ENCODE assay signal across 10 mouse cellular contexts in genomic region chr15:100755498-100755859, GRCm38 (mm10). TPM values are rescaled to one million over a fixed set of nuclear protein-coding genes. Genes with fewer than 3 reads are reported as not detected.
DNase-seq lines count a peak whose midpoint lies in the region; ATAC-seq and TF ChIP-seq lines count a peak whose summit lies in the region.
"Had no signal": no experiment of that assay in that cellular context is flagged by ENCODE, and none has a peak within 500 bp of the region (broad histone marks: within the 10 kb centered on the region; RNA-seq: fewer than 3 reads in every experiment).

No protein-coding gene starts in this region.

- no peak for TF ChIP-seq EP300 in heart, postnatal 0 days (IDR thresholded peaks at IDR 0.05; ENCODE audit: low read depth)

- WGBS in heart, postnatal 0 days = 39% methylated on average over 5 of the region's 8 CpGs
- 46% methylated on average over 6 of the region's 8 CpGs for WGBS in spleen, adult 2 months
- WGBS in intestine, embryonic 14.5 days = 51% methylated on average over 6 of the region's 8 CpGs
- WGBS in cerebellum, adult 2 months = 40% methylated on average over 6 of the region's 8 CpGs

- H3K4me1 ChIP-seq in heart, postnatal 0 days (ENCODE audit: control insufficient read depth, insufficient read depth) = no peaks in the 10 kb centered on the region
- peaks cover 7% of the 10 kb centered on the region; the same call in 1 of the 2 replicates for H3K4me1 ChIP-seq in spleen, adult 2 months (ENCODE audit: control insufficient read depth, insufficient read depth, insufficient read length)
- H3K4me1 ChIP-seq in intestine, embryonic 14.5 days (replicated peaks; ENCODE audit: control insufficient read depth, insufficient read depth, low read length) = no peaks in the 10 kb centered on the region
- peaks cover 2% of the 10 kb centered on the region; the same call in 1 of the 2 replicates for H3K4me1 ChIP-seq in cerebellum, adult 2 months (ENCODE audit: control insufficient read depth, insufficient read depth, low read length)

- no peaks in the 10 kb centered on the region for H3K9me3 ChIP-seq in heart, postnatal 0 days (replicated peaks; ENCODE audit: control insufficient read depth, low read length)
- H3K9me3 ChIP-seq in intestine, embryonic 14.5 days (ENCODE audit: control insufficient read depth, low read length) = no peaks in the 10 kb centered on the region

- H3K36me3 ChIP-seq in heart, postnatal 0 days (replicated peaks; ENCODE audit: control insufficient read depth, insufficient read depth, low read length) = no peaks in the 10 kb centered on the region
- H3K36me3 ChIP-seq in spleen, adult 2 months (ENCODE audit: control insufficient read depth, insufficient read depth, low read length) = no peaks in the 10 kb centered on the region
- H3K36me3 ChIP-seq in intestine, embryonic 14.5 days (ENCODE audit: control insufficient read depth, insufficient read depth, low read length) = no peaks in the 10 kb centered on the region

- H3K27me3 ChIP-seq in heart, postnatal 0 days (ENCODE audit: control insufficient read depth, insufficient read depth, low read length) = peaks cover 24% of the 10 kb centered on the region
- no peaks in the 10 kb centered on the region for H3K27me3 ChIP-seq in spleen, adult 2 months (ENCODE audit: control insufficient read depth, insufficient read depth, low read length)
- no peaks in the 10 kb centered on the region for H3K27me3 ChIP-seq in intestine, embryonic 14.5 days (replicated peaks; ENCODE audit: control insufficient read depth, insufficient read depth, low read length)
- no peaks in the 10 kb centered on the region for H3K27me3 ChIP-seq in cerebellum, adult 2 months (ENCODE audit: control insufficient read depth, insufficient read depth, low read length)

- TF ChIP-seq CTCF in heart, postnatal 0 days (IDR thresholded peaks at IDR 0.05; ENCODE audit: low read depth) = no peak
- TF ChIP-seq CTCF in spleen, adult 2 months (IDR thresholded peaks at IDR 0.05; ENCODE audit: extremely low read depth, insufficient read depth, insufficient read length, insufficient replicate concordance) = no peak
- no peak for TF ChIP-seq CTCF in cerebellum, adult 2 months (IDR thresholded peaks at IDR 0.05; ENCODE audit: borderline replicate concordance, insufficient read depth, low read depth, low read length)

- no peak overlapping the region for H3K27ac ChIP-seq in heart, postnatal 0 days (ENCODE audit: low read depth)
- peak overlapping the region; percentile 64; the same call in 1 of the 2 replicates for H3K27ac ChIP-seq in spleen, adult 2 months (ENCODE audit: insufficient read depth, low read length)
- H3K27ac ChIP-seq in intestine, embryonic 14.5 days (ENCODE audit: low read depth) = peak overlapping the region; percentile 68; the same call in 1 of the 2 replicates
- H3K27ac ChIP-seq in cerebellum, adult 2 months (ENCODE audit: insufficient read depth, low read length) = no peak overlapping the region

- no peak for TF ChIP-seq POLR2A in spleen, adult 2 months (IDR thresholded peaks at IDR 0.05; ENCODE audit: low read depth, low read length)
- no peak for TF ChIP-seq POLR2A in cerebellum, adult 2 months (IDR thresholded peaks at IDR 0.05; ENCODE audit: borderline replicate concordance, insufficient read depth, low read length)

- peak overlapping the region; percentile 41; the same call in 1 of the 2 replicates for H3K4me2 ChIP-seq in heart, postnatal 0 days (ENCODE audit: low read depth, low read length)
- H3K4me2 ChIP-seq in intestine, embryonic 14.5 days (ENCODE audit: low read length) = peak overlapping the region; percentile 29

- H3K9ac ChIP-seq in heart, postnatal 0 days (replicated peaks; ENCODE audit: low read depth, low read length) = no peak overlapping the region
- no peak overlapping the region for H3K9ac ChIP-seq in intestine, embryonic 14.5 days (ENCODE audit: low read length)

- no peak for ATAC-seq in heart, postnatal 0 days (ENCODE audit: insufficient read depth, low read depth)
- no peak for ATAC-seq in intestine, embryonic 14.5 days (replicated peaks; ENCODE audit: low FRiP score, low TSS enrichment, low read depth)

- no peak for DNase-seq in heart, postnatal 0 days (ENCODE audit: low spot score)
- DNase-seq in heart, postnatal 4 days = no peak
- no peak for DNase-seq in spleen, adult 2 months (ENCODE audit: low read depth in 1 of 2, low spot score in 2 of 2)
- no peak for DNase-seq in spleen, postnatal 14 days (ENCODE audit: low spot score in 2 of 2)
- no peak for DNase-seq in intestine, embryonic 14.5 days (ENCODE audit: low spot score)
- DNase-seq in cerebellum, adult 2 months = no peak
- DNase-seq in cerebellum, postnatal 4 days (ENCODE audit: low spot score in 2 of 2) = no peak
- no peak for DNase-seq in gastrocnemius, adult 18-20 months (ENCODE audit: low spot score)
- DNase-seq: cerebellum, adult 11-12 months; gastrocnemius, postnatal 25 days had no signal

- no peak overlapping the region for H3K4me3 ChIP-seq in heart, postnatal 0 days (ENCODE audit: low read depth, low read length)
- no peak overlapping the region for H3K4me3 ChIP-seq in spleen, adult 2 months (ENCODE audit: extremely low read depth, insufficient read depth, insufficient read length)
- no peak overlapping the region for H3K4me3 ChIP-seq in intestine, embryonic 14.5 days (ENCODE audit: low read depth, low read length)
- H3K4me3 ChIP-seq in cerebellum, adult 2 months (replicated peaks; ENCODE audit: insufficient read depth, low read depth, low read length) = no peak overlapping the region

RNA-seq across cellular contexts. Expression of gene Slc4a8, which starts 6.1 kb away (rescaled TPM):
- 0.19 and 0.50 TPM in 2 replicates for total RNA-seq in heart, postnatal 0 days (2014; rRNA removed; ENCODE audit: low replicate concordance)
- polyA plus RNA-seq in heart, postnatal 0 days (2015; fragmentation: Nextera tagmentation; extraction: Ambion mirVana) = 0.38 and 0.81 TPM in 2 replicates
- total RNA-seq in heart, postnatal 4 days (2021) = 1 to 10 TPM; 2.4 to 2.5 TPM
- polyA plus RNA-seq in spleen, adult 2 months (2012; rRNA removed) = 11.0 and 13.9 TPM in 2 replicates
- 5.4 and 6.4 TPM in 2 replicates for polyA plus RNA-seq in intestine, embryonic 14.5 days (2014; fragmentation: Nextera tagmentation; extraction: Ambion mirVana)
- 30.1 and 31.2 TPM in 2 replicates for polyA plus RNA-seq in cerebellum, adult 2 months (2012; rRNA removed)
- 1 to 10 TPM in 1 of 2 experiments, under 1 TPM in 1; 0.76 to 2.0 TPM for total RNA-seq in gastrocnemius, adult 18-20 months (2021)

RNA-seq across cellular contexts. Expression of gene Galnt6, which starts 26.3 kb away (rescaled TPM):
- total RNA-seq in heart, postnatal 0 days (2014; rRNA removed; ENCODE audit: low replicate concordance) = 0.92 and 2.1 TPM in 2 replicates
- polyA plus RNA-seq in heart, postnatal 0 days (2015; fragmentation: Nextera tagmentation; extraction: Ambion mirVana) = 0.43 and 0.46 TPM in 2 replicates
- total RNA-seq in heart, postnatal 4 days (2021) = 1 to 10 TPM; 1.3 to 1.6 TPM
- 13.9 and 16.1 TPM in 2 replicates for polyA plus RNA-seq in spleen, adult 2 months (2012; rRNA removed)
- polyA plus RNA-seq in intestine, embryonic 14.5 days (2014; fragmentation: Nextera tagmentation; extraction: Ambion mirVana) = 1.2 and 1.4 TPM in 2 replicates
- 9.0 and 13.1 TPM in 2 replicates for polyA plus RNA-seq in cerebellum, adult 2 months (2012; rRNA removed)
- under 1 TPM in 1 of 2 experiments, not detected in 1; 0.12 TPM for total RNA-seq in gastrocnemius, adult 18-20 months (2021)

Comparison
In these comparisons a context has a peak if more than half of its experiments do, and no peak if none do; other contexts are left out.
1. H3K27ac ChIP-seq: peak in spleen, adult 2 months (single experiment) and intestine, embryonic 14.5 days (single experiment); none in heart, postnatal 0 days (single experiment) and cerebellum, adult 2 months (single experiment).